Mouse (Mus musculus) adrenal gland, adult 2 months (tissue): ENCODE measurements around the gene Fam214a. TPM values are rescaled to one million over a fixed set of nuclear protein-coding genes. Genes with fewer than 3 reads are reported as not detected.
"Not testable (repeated sequence)": the region's sequence is repeated elsewhere in the genome, so short reads cannot be mapped to it uniquely, and the experiment has no call there.

Experiments
- DNase-seq: peaks from one replicate; pipeline ENCODE4 v3.0.0; 2021
- polyA plus RNA-seq: library from polyadenylated mRNA; depleted of rRNA; stranded (reverse); fragments of >200 nt; gene quantifications from 2 replicates; pipeline ENCODE4 v1.2.3, GENCODE M21; 2012
- total RNA-seq, 2 experiments: library from RNA; stranded (reverse); gene quantifications; 2 replicates each; pipeline ENCODE4 v1.2.3; 2021

Fam214a gene
- total and polyA plus RNA-seq, 3 experiments = 21.1 to 86.7 (median 80.1) TPM

DNA sequence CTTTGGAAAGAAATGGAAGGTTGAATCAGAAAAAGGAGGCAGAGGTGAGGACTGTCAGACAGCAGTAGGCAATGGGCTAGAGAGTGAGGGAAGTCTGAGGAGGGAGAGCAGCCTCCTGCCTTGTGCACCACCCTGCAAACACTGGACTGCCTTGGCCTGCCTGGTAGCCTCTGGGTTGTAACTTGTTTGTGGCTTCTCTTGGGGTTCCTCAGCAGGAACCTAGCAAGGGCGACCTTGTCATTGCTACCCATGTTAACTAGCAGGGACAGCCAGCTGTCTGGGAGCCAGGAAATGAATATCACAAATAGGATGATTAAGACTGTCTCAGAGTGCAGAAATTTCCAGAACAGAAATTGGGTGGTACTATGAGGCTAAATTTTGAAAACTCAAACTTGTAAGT lies 27.2 kb downstream of the Fam214a start:
- DNase-seq = peak; percentile 79

- no peak for DNase-seq
These were observed 29.0 kb downstream of the Fam214a start for GRCm38 (mm10) chr9:74981663-74982111.

DNA sequence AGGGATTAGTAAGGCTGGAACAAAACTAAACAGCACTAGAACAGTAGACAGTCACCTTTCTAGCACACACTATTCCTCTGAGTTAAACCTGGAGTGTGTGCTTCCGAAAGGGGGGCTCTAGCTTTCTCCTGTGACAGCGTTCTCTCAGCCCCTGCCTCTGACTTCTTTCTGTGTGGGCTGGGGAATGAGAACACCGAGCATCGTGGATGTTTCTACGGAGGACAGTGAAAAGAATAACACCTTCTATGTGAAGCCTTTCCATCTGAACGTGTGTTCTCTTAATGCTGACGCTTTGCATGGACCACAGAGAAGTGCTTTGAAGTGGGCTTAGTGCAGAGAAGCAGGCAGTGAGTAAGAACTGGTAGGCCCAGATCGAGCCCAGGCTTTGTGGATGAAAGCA lies 29.5 kb downstream of the Fam214a start:
- no peak for DNase-seq

DNA sequence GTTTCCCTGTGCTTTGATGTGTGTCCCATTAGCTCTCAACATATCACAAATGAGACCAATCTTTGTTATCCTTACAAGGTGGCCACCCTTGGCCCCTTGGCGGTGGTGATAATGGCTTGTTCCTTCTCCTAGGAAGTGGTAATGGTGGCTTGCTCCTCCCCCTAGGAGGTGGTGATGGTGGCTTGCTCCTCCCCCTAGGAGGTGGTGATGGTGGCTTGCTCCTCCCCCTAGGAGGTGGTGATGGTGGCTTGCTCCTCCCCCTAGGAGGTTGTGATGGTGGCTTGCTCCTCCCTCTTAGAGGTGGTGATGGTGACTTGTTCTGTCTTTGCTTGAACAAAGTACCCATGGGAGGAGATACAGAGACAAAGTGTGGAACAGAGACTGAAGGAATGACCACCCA lies 30.0 kb downstream of the Fam214a start:
- DNase-seq = not testable (repeated sequence)

GRCm38 (mm10) chr9:74985173-74985715 lies 32.6 kb downstream of the Fam214a start:
- no peak for DNase-seq

DNA sequence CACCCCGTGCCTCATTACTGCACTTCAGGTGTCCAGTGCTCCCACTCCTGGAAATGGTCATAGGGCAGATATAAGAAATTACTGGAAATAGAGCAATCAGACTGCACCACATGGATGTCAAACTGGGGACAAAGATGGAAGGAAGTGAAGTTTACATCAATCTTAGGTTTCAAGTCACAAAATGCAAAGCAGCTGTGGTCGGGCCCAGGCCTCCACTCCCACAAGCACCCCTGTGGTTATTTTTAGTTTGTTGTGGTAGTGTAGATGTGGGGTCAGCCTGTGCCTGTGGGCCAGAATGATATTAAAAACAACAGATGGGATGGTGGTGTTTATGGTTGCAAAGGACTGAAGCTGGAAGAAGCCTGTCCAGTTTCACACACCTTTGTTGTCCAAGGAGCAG lies 33.1 kb downstream of the Fam214a start:
- DNase-seq = no peak

GRCm38 (mm10) chr9:74988893-74989460 lies 36.3 kb downstream of the Fam214a start:
- peak; percentile 75 for DNase-seq

DNA sequence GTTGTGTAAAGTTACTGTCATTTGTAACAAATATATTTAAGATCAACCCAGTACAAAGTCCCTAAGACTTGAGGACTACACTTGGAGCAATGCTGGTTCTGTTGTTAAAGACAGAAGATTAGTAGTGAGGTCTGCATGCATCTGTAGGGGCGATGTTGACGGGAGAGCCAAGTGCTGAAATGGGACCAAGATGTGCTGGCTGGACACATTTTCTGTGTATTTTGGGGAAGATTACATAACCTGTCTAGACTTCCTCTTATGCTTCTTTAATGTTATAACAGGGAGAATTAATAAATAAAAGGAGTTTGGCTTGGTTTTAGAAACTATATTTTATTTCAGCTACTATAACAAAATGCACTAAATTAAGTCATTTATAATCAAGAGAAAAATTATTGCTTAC lies 37.3 kb downstream of the Fam214a start:
- no peak for DNase-seq

DNA sequence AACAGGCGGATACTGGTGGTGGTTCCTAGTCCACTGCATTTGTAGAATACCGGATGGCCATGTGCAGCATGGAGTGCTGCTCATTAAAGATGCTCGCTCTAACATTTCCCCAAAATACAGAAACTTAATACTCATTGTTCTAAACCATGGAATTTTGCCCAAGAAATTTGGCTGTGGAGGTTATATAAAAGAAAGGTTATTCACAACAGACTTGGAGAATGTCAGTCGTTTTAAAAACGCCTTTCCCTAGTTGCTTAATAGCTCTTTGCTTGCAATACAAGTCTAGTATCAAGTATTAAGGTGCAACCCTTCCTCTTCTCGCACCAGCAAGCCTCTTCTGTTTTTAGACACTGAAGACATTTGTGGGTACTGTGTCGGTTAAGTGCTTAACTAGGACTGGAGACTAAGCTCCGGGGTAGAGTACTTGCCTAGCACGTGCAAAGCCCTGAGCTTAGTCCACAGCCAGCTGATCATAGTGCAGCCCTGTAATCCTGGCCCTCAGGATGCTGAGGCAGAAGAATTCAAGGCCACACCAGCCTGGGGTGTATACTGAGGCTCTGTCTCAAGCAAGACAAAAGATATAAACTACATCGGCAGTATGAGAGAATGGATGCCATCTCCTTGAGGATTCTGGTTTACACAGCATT lies 42.0 kb downstream of the Fam214a start:
- peak; percentile 37 for DNase-seq

DNA sequence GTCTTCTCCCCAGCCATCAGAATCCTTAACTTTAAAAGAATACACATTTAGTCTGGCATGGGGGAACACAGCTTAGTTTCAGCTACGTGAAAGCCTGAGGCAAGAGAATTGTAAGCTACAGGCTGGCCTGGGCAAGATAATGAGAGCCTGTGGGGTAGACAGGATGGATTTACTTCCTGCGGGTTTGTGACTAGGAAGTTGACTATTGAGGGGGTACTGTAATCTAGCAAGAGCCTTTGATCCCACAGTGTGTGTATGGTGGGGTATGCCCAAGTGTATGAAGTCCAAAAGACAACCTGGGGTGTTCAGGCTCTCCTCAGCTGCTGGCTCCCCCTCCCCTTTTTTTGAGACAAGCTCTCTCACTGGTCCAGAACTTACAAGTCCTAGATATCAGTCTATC lies 43.7 kb downstream of the Fam214a start:
- DNase-seq = no peak

DNA sequence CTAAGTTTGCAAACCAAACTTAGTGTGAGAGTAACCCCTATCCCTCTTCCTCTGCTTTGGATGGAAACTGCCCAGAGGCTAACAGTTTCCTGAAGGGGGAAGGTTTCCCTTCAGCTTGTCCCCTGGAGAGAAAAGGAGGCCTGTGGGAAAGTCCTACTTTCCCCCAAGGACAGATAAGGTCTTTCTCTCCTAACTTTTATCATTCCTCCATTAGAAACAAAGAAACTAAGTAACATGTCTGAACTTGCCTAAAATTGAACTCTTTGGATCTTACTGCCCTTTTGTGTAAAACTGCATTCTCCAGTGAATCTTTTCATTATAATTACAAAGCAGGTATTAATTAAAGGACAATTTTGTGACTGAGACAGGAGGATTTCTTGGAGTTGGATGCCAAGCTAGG lies 45.3 kb downstream of the Fam214a start:
- no peak for DNase-seq

DNA sequence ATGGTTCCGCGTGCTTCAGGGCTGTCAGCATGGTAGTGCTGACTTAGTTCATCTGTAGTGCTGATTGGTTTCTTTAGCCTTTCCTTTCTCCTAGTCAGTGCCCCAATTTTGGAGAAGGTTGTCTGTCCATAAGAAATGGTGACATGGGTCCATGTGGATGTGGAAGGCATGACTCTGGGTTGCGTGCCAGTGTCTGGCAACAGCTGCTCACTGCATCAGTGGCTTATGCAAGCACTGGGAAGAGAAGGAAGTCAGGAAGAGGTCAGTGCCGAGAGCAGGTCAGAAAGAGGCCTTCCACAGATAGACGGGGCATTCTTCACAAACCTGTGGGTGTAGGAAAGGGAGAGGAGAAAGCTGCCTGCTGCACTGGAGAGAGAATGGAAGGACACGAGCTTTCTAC lies 48.3 kb downstream of the Fam214a start:
- DNase-seq = peak; percentile 60

DNA sequence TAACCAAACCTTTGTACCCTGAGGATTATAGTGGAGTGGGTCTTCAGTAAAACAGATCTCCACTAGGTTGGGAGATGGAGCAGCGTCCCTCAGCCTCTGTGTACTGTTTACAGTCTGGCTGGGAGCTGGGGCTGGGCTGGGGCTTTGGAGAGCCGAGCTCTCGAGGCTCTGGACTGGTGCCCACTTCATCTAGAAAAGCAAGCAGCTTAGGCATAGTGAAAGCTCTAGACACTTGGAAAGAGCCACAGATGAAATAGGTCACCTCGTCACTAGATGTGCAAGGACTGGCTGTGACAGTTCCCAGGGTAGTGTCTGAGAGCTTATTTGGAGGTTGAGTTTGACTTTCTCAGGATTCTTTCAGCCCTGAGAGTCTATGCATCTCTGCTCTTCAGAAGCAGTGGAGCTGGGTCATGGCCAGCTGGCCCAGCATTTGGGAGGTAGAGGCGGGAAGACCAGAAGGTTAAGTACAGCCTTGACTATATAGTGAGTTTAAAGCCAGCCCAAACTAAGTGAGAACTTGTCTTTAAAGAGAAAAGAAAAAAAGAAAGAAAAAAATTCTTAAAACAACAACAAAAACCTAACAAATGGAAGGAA lies 49.0 kb downstream of the Fam214a start:
- DNase-seq = peak; percentile 62

- peak; percentile 68 for DNase-seq
These were observed 49.6 kb downstream of the Fam214a start for GRCm38 (mm10) chr9:75002262-75002661.

GRCm38 (mm10) chr9:75004203-75004602 lies 51.5 kb downstream of the Fam214a start:
- peak; percentile 84 for DNase-seq

- no peak for DNase-seq
These were observed 63.9 kb downstream of the Fam214a start for GRCm38 (mm10) chr9:75016591-75016990.

DNA sequence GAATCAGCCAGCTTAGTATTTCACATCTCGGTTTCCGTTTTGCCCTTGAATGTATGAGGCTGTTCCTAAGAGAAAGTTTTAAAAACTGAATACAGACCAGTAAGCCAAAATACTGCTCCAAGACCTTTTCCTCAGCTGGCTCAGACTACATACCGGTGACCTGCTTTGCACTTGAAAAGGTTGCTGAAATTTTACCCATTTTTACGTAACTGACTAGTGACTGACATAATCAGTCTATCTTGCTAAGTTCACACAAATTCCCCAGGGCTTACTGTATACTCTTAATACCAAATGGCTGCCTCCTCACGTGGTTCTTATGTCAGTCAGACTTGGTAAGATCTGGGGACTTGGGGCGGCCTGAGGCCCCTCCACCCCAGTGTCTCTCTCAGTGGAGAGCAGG lies 66.5 kb downstream of the Fam214a start:
- no peak for DNase-seq

DNA sequence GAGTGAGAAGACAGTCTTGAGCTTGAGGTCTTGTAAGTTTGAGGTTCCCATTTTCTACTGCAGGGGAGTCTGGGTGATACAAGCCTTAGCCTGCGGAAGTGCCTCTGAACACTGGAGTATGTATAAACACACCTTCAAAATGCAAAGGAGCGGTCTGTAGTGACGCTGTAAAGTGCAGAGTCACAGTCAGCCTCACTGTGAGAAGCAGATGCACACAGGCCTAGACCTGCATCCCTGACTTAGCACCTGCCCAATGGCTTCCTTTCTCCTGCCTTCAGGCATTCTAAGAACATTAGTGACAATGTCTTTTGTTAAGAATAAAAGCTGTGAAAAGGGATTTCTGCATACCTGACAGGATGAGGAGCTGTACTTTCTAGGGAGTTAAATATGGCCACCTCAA lies 66.9 kb downstream of the Fam214a start:
- no peak for DNase-seq

GRCm38 (mm10) chr9:75020561-75020960 lies 67.9 kb downstream of the Fam214a start:
- no peak for DNase-seq

- no peak for DNase-seq
These were observed 69.9 kb downstream of the Fam214a start for GRCm38 (mm10) chr9:75022546-75022945.

DNA sequence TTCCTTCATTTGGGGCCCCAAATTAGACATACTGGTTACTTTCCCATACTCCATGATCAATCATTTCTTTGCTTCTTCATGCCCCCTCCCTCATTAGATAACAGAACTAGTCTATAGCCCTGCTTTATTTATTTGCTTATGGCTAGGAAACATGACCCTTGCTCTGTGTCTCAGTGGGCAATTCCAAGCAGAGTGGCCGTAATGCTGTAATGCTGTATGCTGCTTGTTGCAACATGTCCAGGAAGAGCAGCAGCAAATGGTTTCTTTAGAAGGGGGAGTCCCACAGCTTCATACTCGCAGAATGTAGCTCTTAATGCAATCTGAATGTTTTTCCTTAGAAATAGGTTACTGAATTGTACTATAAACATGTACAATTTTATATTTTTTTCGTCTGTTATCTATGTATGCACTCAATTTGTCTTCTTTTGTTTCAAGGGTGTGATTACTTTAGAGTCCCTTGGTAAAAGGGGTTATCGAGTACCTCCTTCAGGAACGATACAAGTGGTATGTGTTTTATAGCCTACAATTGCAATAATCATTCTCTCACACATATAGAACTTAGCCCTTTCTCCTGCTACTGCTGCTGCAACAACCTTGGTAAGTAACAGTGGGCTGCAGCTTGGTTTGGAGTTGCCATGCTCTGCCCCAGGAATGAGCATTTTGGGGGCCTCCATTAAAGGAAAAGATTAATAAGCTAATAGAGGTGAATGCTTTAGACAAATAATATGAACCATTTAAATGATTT lies 70.6 kb downstream of the Fam214a start:
- no peak for DNase-seq

- peak; percentile 48 for DNase-seq
These were observed 71.4 kb downstream of the Fam214a start for GRCm38 (mm10) chr9:75024089-75024488.

- DNase-seq = no peak
These were observed 73.0 kb downstream of the Fam214a start for GRCm38 (mm10) chr9:75025689-75026088.
